Mouse (Mus musculus): ENCODE data around the gene Olfr1173. TPM values are rescaled to one million over a fixed set of nuclear protein-coding genes. Genes with fewer than 3 reads are reported as not detected.

Gene Olfr1173
- not detected for polyA plus RNA-seq (2015; fragmentation: Illumina TruSeq; extraction: RNeasy Lipid Tissue Mini Kit (QIAGEN cat#74804); ENCODE audit: low read depth, low replicate concordance)

GRCm38 (mm10) chr2:88279775-88280174, at the start of gene Olfr1173:
Gene Olfr1173 (minus strand): TSS chr2:88279875.

GRCm38 (mm10) chr2:88327115-88327514, 47.4 kb upstream of the Olfr1173 start, which contains the start of gene Olfr1175-ps:
Gene Olfr1175-ps (minus strand): TSS chr2:88327215.

GRCm38 (mm10) chr2:88315035-88315434, 35.4 kb upstream of the Olfr1173 start, which contains the start of gene Olfr1174-ps:
Gene Olfr1174-ps (minus strand): TSS chr2:88315135.

DNA sequence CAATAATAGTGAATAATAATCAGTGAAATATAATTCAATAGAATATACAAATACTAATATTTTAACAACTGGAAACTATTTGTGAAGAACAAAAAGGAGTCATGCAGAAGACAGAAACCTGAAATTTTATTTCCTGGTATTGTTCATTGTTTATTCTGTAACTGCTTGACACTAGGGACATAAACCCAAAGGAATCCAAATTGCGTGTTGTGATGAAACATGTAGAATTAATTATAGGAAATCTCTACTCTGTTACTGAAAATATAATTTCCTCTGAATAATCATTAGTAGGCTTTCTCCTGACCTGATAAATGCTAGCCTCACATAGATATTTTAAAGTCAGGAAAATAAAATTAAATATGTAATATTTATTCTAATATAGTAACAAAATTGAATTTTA, 51.4 kb downstream of the Olfr1173 start, which contains the start of gene Olfr1170:
Gene Olfr1170, minus strand, starts transcription at position 101 of the 400 bp plus-strand sequence.

Other genes with a start within 250 kb of the Olfr1173 start
- not detected for gene Olfr73, start 242.2 kb downstream of the Olfr1173 start, polyA plus RNA-seq (2015; fragmentation: Illumina TruSeq; extraction: RNeasy Lipid Tissue Mini Kit (QIAGEN cat#74804); ENCODE audit: low read depth, low replicate concordance)
- gene Olfr1162, start 228.7 kb downstream of the Olfr1173 start, polyA plus RNA-seq (2015; fragmentation: Illumina TruSeq; extraction: RNeasy Lipid Tissue Mini Kit (QIAGEN cat#74804); ENCODE audit: low read depth, low replicate concordance): not detected
- not detected for gene Olfr1163, start 208.0 kb downstream of the Olfr1173 start, polyA plus RNA-seq (2015; fragmentation: Illumina TruSeq; extraction: RNeasy Lipid Tissue Mini Kit (QIAGEN cat#74804); ENCODE audit: low read depth, low replicate concordance)
- gene Olfr1164, start 185.9 kb downstream of the Olfr1173 start, polyA plus RNA-seq (2015; fragmentation: Illumina TruSeq; extraction: RNeasy Lipid Tissue Mini Kit (QIAGEN cat#74804); ENCODE audit: low read depth, low replicate concordance): not detected
- gene Olfr1166, start 151.6 kb downstream of the Olfr1173 start, polyA plus RNA-seq (2015; fragmentation: Illumina TruSeq; extraction: RNeasy Lipid Tissue Mini Kit (QIAGEN cat#74804); ENCODE audit: low read depth, low replicate concordance): not detected
- not detected for gene Olfr1167, start 124.7 kb downstream of the Olfr1173 start, polyA plus RNA-seq (2015; fragmentation: Illumina TruSeq; extraction: RNeasy Lipid Tissue Mini Kit (QIAGEN cat#74804); ENCODE audit: low read depth, low replicate concordance)
- not detected for gene Olfr1168, start 98.0 kb downstream of the Olfr1173 start, polyA plus RNA-seq (2015; fragmentation: Illumina TruSeq; extraction: RNeasy Lipid Tissue Mini Kit (QIAGEN cat#74804); ENCODE audit: low read depth, low replicate concordance)
- gene Olfr1170, start 51.5 kb downstream of the Olfr1173 start, polyA plus RNA-seq (2015; fragmentation: Illumina TruSeq; extraction: RNeasy Lipid Tissue Mini Kit (QIAGEN cat#74804); ENCODE audit: low read depth, low replicate concordance): not detected
- not detected for gene Olfr1174-ps, start 35.3 kb upstream of the Olfr1173 start, polyA plus RNA-seq (2015; fragmentation: Illumina TruSeq; extraction: RNeasy Lipid Tissue Mini Kit (QIAGEN cat#74804); ENCODE audit: low read depth, low replicate concordance)
- not detected for gene Olfr1175-ps, start 47.3 kb upstream of the Olfr1173 start, polyA plus RNA-seq (2015; fragmentation: Illumina TruSeq; extraction: RNeasy Lipid Tissue Mini Kit (QIAGEN cat#74804); ENCODE audit: low read depth, low replicate concordance)
- gene Olfr1176, start 56.8 kb upstream of the Olfr1173 start, polyA plus RNA-seq (2015; fragmentation: Illumina TruSeq; extraction: RNeasy Lipid Tissue Mini Kit (QIAGEN cat#74804); ENCODE audit: low read depth, low replicate concordance): not detected
- not detected for gene Olfr1177-ps, start 66.6 kb upstream of the Olfr1173 start, polyA plus RNA-seq (2015; fragmentation: Illumina TruSeq; extraction: RNeasy Lipid Tissue Mini Kit (QIAGEN cat#74804); ENCODE audit: low read depth, low replicate concordance)
- gene Olfr1178, start 107.2 kb upstream of the Olfr1173 start, polyA plus RNA-seq (2015; fragmentation: Illumina TruSeq; extraction: RNeasy Lipid Tissue Mini Kit (QIAGEN cat#74804); ENCODE audit: low read depth, low replicate concordance): not detected
- gene Olfr1179, start 126.6 kb upstream of the Olfr1173 start, polyA plus RNA-seq (2015; fragmentation: Illumina TruSeq; extraction: RNeasy Lipid Tissue Mini Kit (QIAGEN cat#74804); ENCODE audit: low read depth, low replicate concordance): not detected
- not detected for gene Olfr1180, start 139.3 kb upstream of the Olfr1173 start, polyA plus RNA-seq (2015; fragmentation: Illumina TruSeq; extraction: RNeasy Lipid Tissue Mini Kit (QIAGEN cat#74804); ENCODE audit: low read depth, low replicate concordance)
- gene Olfr1181, start 146.3 kb upstream of the Olfr1173 start, polyA plus RNA-seq (2015; fragmentation: Illumina TruSeq; extraction: RNeasy Lipid Tissue Mini Kit (QIAGEN cat#74804); ENCODE audit: low read depth, low replicate concordance): not detected
- not detected for gene Gm13757, start 169.3 kb upstream of the Olfr1173 start, polyA plus RNA-seq (2015; fragmentation: Illumina TruSeq; extraction: RNeasy Lipid Tissue Mini Kit (QIAGEN cat#74804); ENCODE audit: low read depth, low replicate concordance)
- gene Olfr1183, start 175.0 kb upstream of the Olfr1173 start, polyA plus RNA-seq (2015; fragmentation: Illumina TruSeq; extraction: RNeasy Lipid Tissue Mini Kit (QIAGEN cat#74804); ENCODE audit: low read depth, low replicate concordance): not detected
- gene Olfr1184, start 203.7 kb upstream of the Olfr1173 start, polyA plus RNA-seq (2015; fragmentation: Illumina TruSeq; extraction: RNeasy Lipid Tissue Mini Kit (QIAGEN cat#74804); ENCODE audit: low read depth, low replicate concordance): not detected
- gene Olfr1185-ps1, start 213.4 kb upstream of the Olfr1173 start, polyA plus RNA-seq (2015; fragmentation: Illumina TruSeq; extraction: RNeasy Lipid Tissue Mini Kit (QIAGEN cat#74804); ENCODE audit: low read depth, low replicate concordance): not detected
- gene Olfr1186, start 238.7 kb upstream of the Olfr1173 start, polyA plus RNA-seq (2015; fragmentation: Illumina TruSeq; extraction: RNeasy Lipid Tissue Mini Kit (QIAGEN cat#74804); ENCODE audit: low read depth, low replicate concordance): not detected